Mouse (Mus musculus) adrenal gland, adult 2 months (tissue): Measurements from ENCODE around the gene Ptprh. TPM values are rescaled to one million over a fixed set of nuclear protein-coding genes. Genes with fewer than 3 reads are reported as not detected.
"Not testable (repeated sequence)": the region's sequence is repeated elsewhere in the genome, so short reads cannot be mapped to it uniquely, and the experiment has no call there.

ENCODE experiments used
- DNase-seq: peaks from one replicate; pipeline ENCODE4 v3.0.0; 2021
- polyA plus RNA-seq: library from polyadenylated mRNA; depleted of rRNA; stranded (reverse); fragments of >200 nt; gene quantifications from 2 replicates; pipeline ENCODE4 v1.2.3, GENCODE M21; 2012
- total RNA-seq, 2 experiments: library from RNA; stranded (reverse); gene quantifications; 2 replicates each; pipeline ENCODE4 v1.2.3; 2021

Gene Ptprh
- total and polyA plus RNA-seq, 3 experiments: not detected

- DNase-seq: no peak
These were observed 872 bp downstream of the Ptprh start for GRCm38 (mm10) chr7:4602969-4603368.

GRCm38 (mm10) chr7:4597046-4597445, 6.8 kb downstream of the Ptprh start:
- DNase-seq: not testable (repeated sequence)

- DNase-seq: not testable (repeated sequence)
These were observed 22.4 kb downstream of the Ptprh start for GRCm38 (mm10) chr7:4581481-4581880.

GRCm38 (mm10) chr7:4572361-4572760, 31.5 kb downstream of the Ptprh start:
- not testable (repeated sequence) for DNase-seq

- no peak for DNase-seq
These were observed 41.2 kb downstream of the Ptprh start for GRCm38 (mm10) chr7:4562660-4563059.

GRCm38 (mm10) chr7:4557167-4557560, 46.7 kb downstream of the Ptprh start:
- DNase-seq: no peak

GRCm38 (mm10) chr7:4556256-4557166, 47.3 kb downstream of the Ptprh start:
- peak; percentile 64 for DNase-seq

- no peak for DNase-seq
These were observed 56.6 kb downstream of the Ptprh start, which contains the start of gene Syt5 for GRCm38 (mm10) chr7:4547221-4547641. Gene Syt5, minus strand, starts transcription at chr7:4547541.

GRCm38 (mm10) chr7:4546591-4547131, 57.2 kb downstream of the Ptprh start:
- DNase-seq: peak; percentile 79

GRCm38 (mm10) chr7:4546050-4546449, 57.8 kb downstream of the Ptprh start:
- DNase-seq: no peak

GRCm38 (mm10) chr7:4542013-4542412, 61.8 kb downstream of the Ptprh start:
- DNase-seq: no peak

GRCm38 (mm10) chr7:4541344-4541743, 62.5 kb downstream of the Ptprh start:
- DNase-seq: no peak

GRCm38 (mm10) chr7:4539019-4539418, 64.8 kb downstream of the Ptprh start:
- DNase-seq: no peak

- DNase-seq: no peak
These were observed 66.7 kb downstream of the Ptprh start for GRCm38 (mm10) chr7:4537181-4537580.

GRCm38 (mm10) chr7:4536369-4536768, 67.5 kb downstream of the Ptprh start:
- DNase-seq: no peak

GRCm38 (mm10) chr7:4532005-4532729, 71.7 kb downstream of the Ptprh start, which contains the start of gene Dnaaf3:
Gene Dnaaf3, minus strand, starts transcription at chr7:4532453.
- peak; percentile 83 for DNase-seq

GRCm38 (mm10) chr7:4530166-4530565, 73.7 kb downstream of the Ptprh start:
- not testable (repeated sequence) for DNase-seq

- DNase-seq: no peak
These were observed 76.5 kb downstream of the Ptprh start for GRCm38 (mm10) chr7:4527302-4527689.

- DNase-seq: peak; percentile 70
These were observed 77.2 kb downstream of the Ptprh start for GRCm38 (mm10) chr7:4526341-4527301.

- DNase-seq: peak; percentile 24
These were observed 79.5 kb downstream of the Ptprh start, which contains the start of gene Tnni3 for GRCm38 (mm10) chr7:4524212-4524922. Gene Tnni3, minus strand, starts transcription at chr7:4524229.
